Mouse (Mus musculus) B cell, adult 2 months (primary cell): ENCODE data around the gene Aaas.
A peak's percentile ranks its signal among the peaks of the same experiment; 100 is the strongest.

Source experiments
- DNase-seq, 2 experiments: peaks; one replicate each; pipeline ENCODE4 v3.0.0; 2022

Gene Aaas

DNA sequence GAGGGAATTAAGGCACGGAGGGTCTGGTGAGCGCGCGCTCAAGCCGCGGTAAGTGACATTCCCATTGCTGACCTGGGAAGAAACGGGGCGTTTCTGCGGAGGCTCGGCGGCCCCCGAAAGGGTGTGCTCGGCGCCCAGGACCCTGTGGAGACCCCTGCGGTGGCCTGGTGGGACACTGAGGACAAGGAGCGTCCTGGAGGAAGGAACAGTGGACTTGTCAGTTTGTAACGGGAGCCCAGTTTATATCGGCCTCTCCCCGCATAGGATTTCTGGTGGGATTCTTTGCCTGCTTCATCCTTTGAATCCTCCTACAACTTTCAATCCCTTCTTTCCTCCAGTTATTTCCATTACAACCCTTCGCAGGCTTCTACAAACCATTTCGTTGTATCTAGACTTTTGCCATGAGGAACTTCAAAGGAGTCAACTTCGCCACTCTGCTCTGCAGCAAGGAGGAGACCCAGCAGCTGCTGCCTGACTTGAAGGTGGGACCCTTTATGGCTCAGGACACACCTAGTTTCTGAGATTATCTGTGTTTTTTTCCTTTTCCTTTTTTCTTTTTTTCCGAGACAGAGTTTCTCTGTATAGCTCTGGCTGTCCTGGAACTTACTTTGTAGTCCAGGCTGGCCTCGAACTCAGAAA lies 54.1 kb downstream of the Aaas start:
- no peak for DNase-seq

GRCm38 (mm10) chr15:102295633-102296367 lies 54.8 kb downstream of the Aaas start, which contains the start of gene Espl1:
TSS of gene Espl1 (plus strand) at chr15:102296266.
- DNase-seq: peak; percentile 96 to 97
